Mouse (Mus musculus): ENCODE results near the gene 8030411F24Rik.
"Not testable (repeated sequence)": the region's sequence is repeated elsewhere in the genome, so short reads cannot be mapped to it uniquely, and the experiment has no call there.

The 8030411F24Rik gene

DNA sequence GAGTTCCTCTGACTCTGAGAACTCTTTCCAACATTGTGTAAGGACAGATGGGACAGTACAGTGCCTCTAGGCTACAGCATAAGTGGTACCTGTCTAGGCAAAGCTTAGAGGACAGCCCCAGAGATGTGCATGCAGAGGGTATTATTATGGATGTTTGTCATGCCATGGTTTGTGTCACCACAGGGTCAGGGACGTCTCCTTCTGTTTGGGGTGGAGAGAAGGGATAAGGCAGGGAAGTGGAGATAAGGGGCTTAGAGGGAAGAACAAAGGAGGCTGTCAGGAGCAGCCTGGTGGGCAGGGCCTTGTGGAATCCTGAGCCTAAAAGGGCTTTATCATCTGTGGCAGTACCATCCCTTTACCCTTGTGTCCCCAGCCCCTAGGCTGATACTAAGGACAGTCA lies at the start of gene 8030411F24Rik:
Gene 8030411F24Rik, plus strand, starts transcription at position 301 of the 400 bp plus-strand sequence.
- no peak for DNase-seq (ENCODE audit: low spot score in 2 of 2)

DNA sequence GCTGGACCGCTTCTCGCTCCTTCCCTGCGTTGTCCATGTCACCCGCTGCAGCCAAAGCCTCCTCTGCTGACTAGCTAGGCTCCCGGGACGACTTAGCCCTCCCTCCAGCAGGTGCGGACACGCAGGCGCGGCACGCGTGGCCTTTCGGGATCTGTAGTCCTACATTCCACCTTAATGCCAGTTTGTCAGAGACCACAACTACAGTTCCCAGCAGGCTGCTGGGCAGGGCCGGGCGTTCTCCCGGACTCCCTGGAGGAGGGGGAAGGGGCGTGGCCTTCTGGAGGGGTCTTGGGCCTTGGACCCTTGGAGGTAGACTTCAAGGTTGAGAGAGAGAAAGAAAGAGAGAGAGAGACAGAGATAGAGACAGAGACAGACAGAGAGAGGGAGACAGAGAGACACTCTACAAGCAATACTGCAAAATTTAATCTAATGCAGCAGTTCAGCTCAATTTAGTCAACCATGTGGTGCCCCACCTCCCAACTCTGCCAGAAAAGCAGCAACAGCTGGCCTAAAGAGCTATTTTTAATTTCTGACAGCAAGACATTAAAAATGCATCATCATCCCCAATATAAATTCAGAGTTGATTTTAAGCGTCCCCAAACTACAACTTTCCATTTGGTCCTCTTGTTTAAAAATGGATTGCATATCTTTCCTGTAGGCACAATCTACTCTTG lies 49.3 kb upstream of the 8030411F24Rik start, which contains the start of gene Napb:
Gene Napb, minus strand, starts transcription at position 141 of the 674 bp plus-strand sequence.
- peak; percentile 72 to 76 for DNase-seq (ENCODE audit: low spot score in 2 of 2)

DNA sequence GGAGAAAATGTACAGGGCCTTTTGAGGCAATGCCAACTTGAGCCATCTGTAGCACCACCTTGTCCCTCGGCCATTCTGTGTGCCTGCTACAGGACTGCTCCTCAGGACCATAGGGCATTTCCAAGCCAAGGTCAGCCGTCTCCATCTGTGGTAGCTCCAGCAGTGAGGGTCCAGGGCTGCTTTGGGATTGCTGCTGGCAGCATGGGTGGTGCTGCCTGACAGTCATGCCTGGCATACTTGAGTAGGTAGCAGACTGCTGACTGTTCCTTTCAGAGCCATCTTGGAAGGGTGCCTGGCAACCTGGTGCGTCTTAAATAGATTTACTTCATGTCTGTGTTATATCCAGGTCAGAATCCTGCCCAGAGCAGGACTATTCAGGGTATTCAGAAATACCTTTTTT lies 38.8 kb upstream of the 8030411F24Rik start:
- DNase-seq (ENCODE audit: low spot score in 2 of 2): no peak

DNA sequence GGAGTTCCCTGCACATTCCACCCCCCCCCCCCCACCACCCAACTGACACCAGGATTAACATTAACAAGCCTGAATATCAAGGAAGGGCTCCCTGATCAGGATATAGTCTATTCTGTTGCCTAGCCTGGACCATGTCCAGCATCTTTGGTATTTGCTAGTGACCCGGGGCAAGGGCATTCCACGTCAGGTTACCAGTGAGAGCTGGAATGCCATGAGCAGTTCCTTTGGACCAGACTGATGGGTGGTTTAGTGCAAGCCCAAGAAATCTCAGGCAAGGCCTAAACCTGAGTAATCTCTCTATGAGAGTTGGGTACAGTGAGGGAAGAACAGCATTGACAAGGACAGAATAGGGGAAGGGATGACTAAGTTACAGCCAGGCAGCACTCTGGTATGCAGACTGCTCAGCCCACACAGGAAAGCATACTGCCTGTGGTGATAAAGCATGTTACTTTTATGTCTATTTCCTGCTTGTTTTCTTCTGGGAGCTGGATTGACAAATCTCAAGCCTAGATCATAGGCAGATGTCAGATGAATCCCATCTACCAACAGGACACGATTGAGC lies 37.9 kb upstream of the 8030411F24Rik start:
- no peak for DNase-seq (ENCODE audit: low spot score in 2 of 2)

DNA sequence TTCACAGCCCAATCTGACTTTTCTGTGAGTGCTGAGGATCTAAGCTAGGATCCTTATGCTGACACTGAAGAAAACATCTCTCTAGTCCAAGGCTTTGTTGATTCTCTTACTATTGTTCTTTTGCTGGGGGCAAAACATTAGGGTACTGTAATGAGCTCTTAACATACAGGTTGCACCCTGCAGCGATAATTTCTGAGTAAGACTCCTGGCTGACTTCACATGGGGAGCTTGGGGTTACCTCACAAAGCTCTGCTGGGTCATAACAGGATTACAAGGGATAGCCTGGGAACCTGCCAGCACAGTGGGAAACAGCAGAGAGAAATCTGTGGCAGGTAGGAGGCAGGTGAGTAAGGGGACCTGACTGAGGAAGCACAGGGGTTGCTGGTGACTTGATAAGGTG lies 31.8 kb upstream of the 8030411F24Rik start, which contains the start of gene Cstl1:
Gene Cstl1, plus strand, starts transcription at position 301 of the 400 bp plus-strand sequence.
- DNase-seq (ENCODE audit: low spot score in 2 of 2): no peak

DNA sequence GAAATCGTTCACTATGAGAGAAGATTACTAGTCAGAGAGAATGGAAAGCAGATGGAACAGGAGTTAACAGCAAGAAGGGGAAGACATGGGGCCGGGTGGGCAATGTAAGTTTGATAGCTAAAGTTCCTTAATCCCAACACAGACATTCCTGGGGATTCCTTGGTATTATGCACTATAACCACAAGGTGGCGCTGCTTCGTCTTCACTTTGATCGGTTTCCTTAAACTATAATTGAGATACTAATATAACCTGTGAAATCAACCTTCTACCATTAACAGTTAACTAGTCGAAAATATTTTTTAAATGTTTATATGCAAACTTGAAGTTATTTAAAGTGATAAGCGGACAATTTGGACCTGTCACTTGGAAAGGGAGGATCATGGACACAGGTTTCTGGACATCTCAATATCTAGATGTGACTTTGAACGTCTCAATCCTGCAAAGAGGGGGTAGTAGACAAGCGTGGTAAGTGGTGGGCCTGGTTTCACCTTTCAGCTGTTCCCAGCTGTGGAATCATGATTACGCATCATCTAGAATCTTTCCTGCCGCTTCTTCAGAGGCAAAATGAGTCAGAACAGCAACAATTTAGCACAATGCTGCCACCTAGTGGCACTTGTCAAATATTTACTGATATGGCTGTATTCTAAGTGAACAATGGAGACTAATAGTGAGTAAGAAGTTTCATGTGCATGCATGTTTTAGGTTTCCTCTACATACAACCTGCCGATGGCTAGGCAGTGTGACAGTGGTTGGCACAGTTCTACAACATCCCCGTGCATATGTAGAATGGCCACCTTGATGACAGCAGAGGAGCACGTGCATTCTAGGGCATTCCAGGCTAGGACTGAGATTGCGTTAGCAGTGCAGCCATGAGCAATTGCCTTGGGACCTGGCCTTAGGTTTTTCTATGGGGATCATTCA lies 29.7 kb upstream of the 8030411F24Rik start:
- peak; percentile 12 to 63 for DNase-seq (ENCODE audit: low spot score in 2 of 2)

DNA sequence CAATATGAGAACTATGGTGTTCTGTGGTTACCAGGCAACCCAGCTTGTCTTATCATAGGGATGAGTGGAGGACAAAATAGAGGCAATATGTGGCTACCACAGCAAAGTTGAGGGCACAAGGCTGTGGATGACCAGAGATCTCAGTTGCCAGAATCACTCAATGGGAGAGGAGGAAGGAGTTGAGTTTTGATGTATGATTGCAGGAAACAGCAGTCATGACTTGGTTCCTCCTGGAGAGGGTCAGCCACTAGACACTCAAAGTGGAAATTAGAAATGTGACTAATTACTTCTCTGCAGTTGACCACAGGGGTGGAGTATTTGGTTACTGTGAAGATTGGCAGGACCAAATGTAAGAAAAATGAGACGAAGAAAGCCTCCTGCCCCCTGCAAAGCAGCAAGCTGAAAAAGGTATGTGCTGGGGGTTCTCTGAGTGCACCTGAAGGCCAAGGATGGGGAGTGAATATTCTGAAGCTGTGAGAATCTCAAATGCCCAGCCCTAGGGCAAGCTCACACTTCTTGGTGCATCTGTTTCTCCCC lies 27.4 kb upstream of the 8030411F24Rik start:
- DNase-seq (ENCODE audit: low spot score in 2 of 2): no peak

DNA sequence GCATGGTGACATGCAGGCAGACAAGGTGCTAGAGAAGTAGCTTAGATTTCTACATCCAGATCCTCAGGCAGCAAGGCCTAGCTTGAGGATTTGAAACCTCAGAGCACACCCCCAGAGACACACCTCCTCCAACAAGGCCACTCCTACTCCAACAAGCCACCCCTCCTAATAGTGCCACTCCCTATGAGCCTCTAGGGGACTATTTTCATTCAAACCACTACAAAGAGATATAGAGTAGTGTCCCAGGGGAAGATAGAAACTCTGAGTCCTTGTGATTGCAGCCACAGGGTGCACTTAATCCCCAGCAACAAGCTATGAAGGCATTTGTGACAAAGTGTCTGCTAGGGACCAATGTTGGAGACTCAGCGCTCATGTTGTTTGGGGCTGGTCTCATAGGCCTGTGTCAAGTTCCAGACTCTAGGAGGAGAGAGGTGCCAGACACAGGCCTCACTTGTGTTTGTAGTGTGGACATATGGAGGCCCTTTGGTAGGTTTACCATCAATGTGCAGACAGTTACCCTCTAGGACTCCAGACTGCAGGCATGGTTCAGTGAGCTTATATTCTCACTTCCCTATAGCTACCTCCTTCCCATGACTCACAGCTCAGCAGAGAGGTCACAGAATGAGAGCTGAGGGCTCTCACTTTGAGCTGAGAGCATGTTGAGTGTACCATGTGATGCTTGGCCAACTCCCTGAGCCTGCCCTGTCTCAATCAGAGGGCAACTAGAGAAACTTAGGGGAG lies 18.0 kb upstream of the 8030411F24Rik start:
- DNase-seq (ENCODE audit: low spot score in 2 of 2): no peak

DNA sequence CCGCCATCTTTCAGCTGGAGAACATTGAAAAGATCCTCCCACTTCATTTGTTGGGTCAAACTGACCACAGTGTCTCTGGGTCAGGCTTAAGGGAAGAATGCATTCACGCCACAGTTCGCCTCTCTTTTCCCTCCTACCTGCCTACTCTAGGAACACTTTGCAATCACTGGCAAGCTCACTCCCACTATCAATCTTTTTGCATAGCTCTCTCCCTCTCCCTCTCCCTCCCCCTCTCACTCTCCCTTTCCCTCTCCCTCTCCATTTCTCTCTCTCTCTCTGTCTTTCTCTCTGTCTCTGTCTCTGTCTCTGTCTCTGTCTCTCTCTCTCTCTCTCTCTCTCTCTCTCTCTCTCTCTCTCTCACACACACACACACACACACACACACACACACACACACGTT lies 10.4 kb upstream of the 8030411F24Rik start, which contains the start of gene Cst11:
Gene Cst11, minus strand, starts transcription at position 101 of the 400 bp plus-strand sequence.
- not testable (repeated sequence) for DNase-seq (ENCODE audit: low spot score in 2 of 2)

DNA sequence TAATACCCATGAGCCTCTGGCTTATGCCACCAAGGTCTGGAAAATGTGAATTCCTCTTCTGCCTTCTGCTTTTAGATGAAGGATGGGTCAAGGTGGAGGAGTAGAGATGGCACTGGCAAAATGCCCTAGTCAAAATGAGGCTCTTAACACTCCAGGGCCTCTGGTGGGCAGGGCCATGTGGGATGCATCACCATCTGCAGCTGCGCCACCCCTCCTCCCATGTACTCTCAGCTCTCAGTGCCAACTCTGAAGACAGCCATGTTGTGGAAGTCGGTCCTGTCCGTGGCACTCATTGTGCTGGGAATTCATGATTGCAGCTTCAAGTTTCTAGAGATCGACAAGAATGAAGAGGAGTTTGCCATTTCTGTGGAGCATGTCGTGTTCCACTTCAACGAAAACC lies 7.3 kb downstream of the 8030411F24Rik start, which contains the start of gene Cst12:
Gene Cst12, plus strand, starts transcription at position 220 of the 400 bp plus-strand sequence.
- DNase-seq (ENCODE audit: low spot score in 2 of 2): no peak

DNA sequence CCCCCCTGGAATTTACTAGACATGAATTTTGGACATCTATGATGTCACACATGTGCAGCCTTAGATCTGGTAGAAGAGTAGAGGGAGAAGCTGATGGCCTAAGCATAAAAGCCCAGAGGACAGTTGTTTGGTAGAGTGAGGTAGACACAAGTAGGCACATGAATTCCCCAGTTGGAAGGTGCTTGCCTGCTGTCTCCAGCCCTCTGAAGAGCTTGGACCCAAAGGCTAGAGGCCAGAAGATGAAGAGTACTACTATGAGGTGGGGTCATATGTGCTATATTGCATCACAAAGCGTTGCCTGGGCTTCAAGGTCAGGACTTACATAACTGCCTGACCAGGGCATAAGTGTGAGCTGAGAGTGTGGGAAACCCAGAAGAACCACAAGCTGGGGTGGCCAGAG lies 16.7 kb downstream of the 8030411F24Rik start, which contains the start of gene Cst8:
Gene Cst8, plus strand, starts transcription at position 301 of the 400 bp plus-strand sequence.
- no peak for DNase-seq (ENCODE audit: low spot score in 2 of 2)

DNA sequence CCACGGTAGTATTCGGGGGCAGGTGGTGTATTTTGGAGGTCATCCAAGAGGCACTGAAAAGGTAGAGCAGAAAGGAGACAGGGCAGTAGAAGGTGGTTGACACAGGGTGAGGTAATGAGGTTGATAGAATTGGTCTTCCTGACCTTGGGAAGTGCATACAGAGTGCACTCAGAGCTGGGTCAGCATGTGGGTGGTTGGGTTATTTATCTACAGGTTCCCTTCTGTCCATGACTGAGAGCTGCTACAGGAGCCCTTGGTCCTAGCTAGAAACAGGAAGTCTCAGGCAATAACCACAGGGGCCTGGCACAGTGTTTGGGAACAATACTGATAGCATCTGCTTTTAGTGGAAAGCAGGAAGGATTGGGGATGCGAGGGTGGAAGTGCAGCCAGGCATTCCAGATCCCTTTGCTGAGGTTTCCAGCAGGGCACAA lies 19.7 kb downstream of the 8030411F24Rik start:
- DNase-seq (ENCODE audit: low spot score in 2 of 2): no peak

DNA sequence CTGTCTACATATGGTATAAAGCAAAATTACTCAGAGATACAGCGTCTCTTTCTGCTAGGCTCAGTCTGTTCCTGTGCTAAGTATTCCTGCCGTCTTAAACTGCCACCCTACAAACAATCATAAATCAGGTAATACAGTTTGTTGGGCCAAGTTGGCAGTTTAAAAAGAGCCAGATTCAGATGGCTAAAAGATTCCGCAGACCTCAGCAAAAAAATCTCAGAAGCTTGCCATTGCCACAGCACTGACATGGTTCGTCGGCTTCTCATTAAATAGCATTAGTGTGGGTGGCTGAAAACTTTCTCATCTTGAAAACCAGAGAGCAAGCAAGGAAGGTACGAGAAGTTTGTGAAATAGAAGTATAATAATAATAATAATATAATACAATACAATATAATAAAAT lies 24.9 kb downstream of the 8030411F24Rik start:
- DNase-seq (ENCODE audit: low spot score in 2 of 2): no peak

DNA sequence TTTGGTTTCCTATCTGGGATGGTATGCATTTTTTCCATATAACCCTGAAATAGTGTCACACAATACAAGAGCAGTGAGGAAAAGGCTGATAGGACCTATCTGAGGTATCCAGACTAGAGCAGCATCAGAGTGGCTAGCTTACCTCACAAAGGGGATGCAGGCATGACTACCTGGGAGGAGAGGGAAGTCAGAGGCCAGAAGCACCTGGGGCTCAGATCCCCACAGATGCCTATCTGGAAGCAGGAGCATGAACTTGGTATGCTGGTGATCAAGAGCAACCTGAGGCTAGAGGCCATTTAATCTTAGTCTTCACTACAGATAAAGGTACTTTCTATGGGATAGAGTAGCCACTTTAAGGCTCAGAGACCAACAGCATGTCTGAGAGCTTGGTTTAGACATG lies 38.1 kb downstream of the 8030411F24Rik start, which contains the start of gene Cst13:
Gene Cst13, plus strand, starts transcription at position 173 of the 400 bp plus-strand sequence.
- DNase-seq (ENCODE audit: low spot score in 2 of 2): no peak

DNA sequence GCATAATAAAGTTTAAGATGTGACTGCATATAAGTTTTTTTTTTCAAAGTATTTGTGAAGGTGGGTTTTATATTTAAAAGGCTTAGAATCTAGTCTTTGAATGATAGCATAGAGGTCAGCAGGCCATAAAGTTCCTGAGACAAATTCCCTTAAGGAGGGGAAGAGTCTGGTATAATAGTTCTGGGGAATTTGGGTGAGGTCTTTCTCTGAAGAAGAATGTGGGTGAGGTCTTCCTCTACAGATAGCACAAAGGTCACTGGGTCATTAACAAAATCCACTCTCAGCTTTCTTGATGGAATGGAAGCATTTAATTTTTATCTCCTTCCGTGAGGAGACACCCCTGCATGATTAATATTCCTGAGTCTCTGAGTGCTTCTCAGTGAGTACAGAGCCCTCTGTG lies 44.2 kb downstream of the 8030411F24Rik start:
- no peak for DNase-seq (ENCODE audit: low spot score in 2 of 2)

DNA sequence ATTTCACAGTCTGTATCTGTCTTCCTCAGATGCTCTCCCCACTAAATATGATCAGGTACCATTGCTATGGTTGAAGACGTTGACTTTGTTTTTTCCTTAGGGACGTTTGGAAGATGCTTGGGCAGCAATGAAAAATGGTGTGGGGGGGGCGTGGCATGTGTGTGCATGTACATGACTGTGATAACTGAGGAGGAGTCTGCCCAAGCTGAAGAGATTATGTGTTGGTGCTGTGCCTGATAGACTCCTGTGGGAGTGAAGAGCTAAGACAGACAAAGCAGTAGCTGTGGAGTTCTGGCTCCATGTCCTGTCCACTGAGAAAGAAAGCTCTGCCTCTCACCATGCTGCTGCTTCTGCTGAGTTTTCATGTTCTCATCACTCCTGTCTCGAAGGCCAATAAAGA lies 53.1 kb downstream of the 8030411F24Rik start, which contains the start of gene Cst9:
Gene Cst9, plus strand, starts transcription at position 236 of the 400 bp plus-strand sequence.
- no peak for DNase-seq (ENCODE audit: low spot score in 2 of 2)

Measured in thymus, postnatal 10 days (tissue).